Mouse (Mus musculus) kidney, embryonic 16.5 days (tissue): Measurements from ENCODE around the gene Pmm1. TPM values are rescaled to one million over a fixed set of nuclear protein-coding genes. Genes with fewer than 3 reads are reported as not detected.

ENCODE experiments used
- polyA plus RNA-seq: library from polyadenylated mRNA; unstranded; fragments of >200 nt; fragmentation: Nextera tagmentation; extraction: Ambion mirVana; gene quantifications from 2 replicates; pipeline ENCODE4 v1.2.1, GENCODE M21; 2015

Gene Pmm1
- polyA plus RNA-seq, 1 experiment from 2014 or later, result 37.3 TPM

Other genes with a start within 250 kb of the Pmm1 start
- 35.1 and 40.3 TPM in 2 replicates for gene Zc3h7b, start 215.9 kb downstream of the Pmm1 start, polyA plus RNA-seq
- 101 and 109 TPM in 2 replicates for gene Rangap1, start 215.4 kb downstream of the Pmm1 start, polyA plus RNA-seq
- gene Tef, start 158.5 kb downstream of the Pmm1 start, polyA plus RNA-seq, result 25.7 and 28.9 TPM in 2 replicates
- gene Tob2, start 102.1 kb downstream of the Pmm1 start, polyA plus RNA-seq, result 29.6 and 32.6 TPM in 2 replicates
- 167 and 172 TPM in 2 replicates for gene Phf5a, start 89.0 kb downstream of the Pmm1 start, polyA plus RNA-seq
- 281 and 293 TPM in 2 replicates for gene Aco2, start 88.6 kb downstream of the Pmm1 start, polyA plus RNA-seq
- 95.5 and 98.5 TPM in 2 replicates for gene Polr3h, start 34.7 kb downstream of the Pmm1 start, polyA plus RNA-seq
- gene Csdc2, start 24.2 kb downstream of the Pmm1 start, polyA plus RNA-seq, result 35.2 and 38.1 TPM in 2 replicates
- gene 1700029P11Rik, start 19.6 kb upstream of the Pmm1 start, polyA plus RNA-seq, result not detected in 2 replicates
- 89.2 and 89.4 TPM in 2 replicates for gene Xrcc6, start 26.9 kb upstream of the Pmm1 start, polyA plus RNA-seq
- 28.4 and 28.9 TPM in 2 replicates for gene Desi1, start 72.9 kb upstream of the Pmm1 start, polyA plus RNA-seq
- 283 and 300 TPM in 2 replicates for gene Snu13, start 86.7 kb upstream of the Pmm1 start, polyA plus RNA-seq
- not detected in 2 replicates for gene 4930407I10Rik, start 98.2 kb upstream of the Pmm1 start, polyA plus RNA-seq
- gene Mei1, start 109.1 kb upstream of the Pmm1 start, polyA plus RNA-seq, result 0.10 TPM in 1 of 2 replicates, not detected in the other
- 17.3 and 19.5 TPM in 2 replicates for gene Ccdc134, start 167.0 kb upstream of the Pmm1 start, polyA plus RNA-seq
- 134 and 144 TPM in 2 replicates for gene Srebf2, start 186.3 kb upstream of the Pmm1 start, polyA plus RNA-seq